Mouse (Mus musculus) layer of hippocampus, adult 11-12 months (tissue): Measurements from ENCODE around the gene Ier3.

Experiments
- DNase-seq: peaks from one replicate; pipeline ENCODE4 v3.0.0; 2022; ENCODE audit warnings: low spot score

Ier3 gene

DNA sequence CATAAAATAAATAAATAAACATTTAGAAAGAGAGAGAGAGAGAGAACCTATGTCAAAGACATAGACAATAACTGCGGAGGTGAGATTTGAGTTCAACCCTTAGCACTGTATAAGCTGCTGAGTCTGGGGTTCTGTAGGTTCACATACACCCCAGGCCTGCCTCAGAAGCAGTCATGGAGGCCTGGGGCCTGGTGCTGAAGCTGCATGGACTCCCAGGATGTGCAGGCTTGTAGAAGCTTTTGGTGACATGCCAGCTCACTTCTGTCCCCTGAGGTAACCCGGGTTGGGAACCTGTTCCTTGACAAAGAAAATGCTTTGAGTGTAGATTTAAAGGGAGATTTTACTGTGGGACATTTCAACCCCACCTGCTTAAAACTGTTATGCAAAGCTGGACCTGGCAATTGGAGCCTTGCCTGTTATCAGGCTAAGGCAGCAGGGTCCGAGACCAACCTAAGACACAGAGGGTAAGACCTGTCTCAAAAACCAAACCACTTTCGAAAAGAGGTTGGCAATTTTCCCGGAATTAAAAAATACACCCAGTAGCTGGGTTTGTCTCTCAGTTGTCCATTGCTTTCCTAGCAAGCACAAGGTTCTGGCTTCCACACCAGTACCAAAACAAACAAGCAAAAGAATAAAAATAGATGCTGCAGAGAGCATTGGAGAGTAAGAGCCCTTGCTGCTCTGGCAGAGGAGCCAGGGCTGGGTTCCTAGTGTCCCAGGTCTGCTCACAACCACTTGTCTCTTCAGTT, 10.4 kb upstream of the Ier3 start:
- no peak for DNase-seq

DNA sequence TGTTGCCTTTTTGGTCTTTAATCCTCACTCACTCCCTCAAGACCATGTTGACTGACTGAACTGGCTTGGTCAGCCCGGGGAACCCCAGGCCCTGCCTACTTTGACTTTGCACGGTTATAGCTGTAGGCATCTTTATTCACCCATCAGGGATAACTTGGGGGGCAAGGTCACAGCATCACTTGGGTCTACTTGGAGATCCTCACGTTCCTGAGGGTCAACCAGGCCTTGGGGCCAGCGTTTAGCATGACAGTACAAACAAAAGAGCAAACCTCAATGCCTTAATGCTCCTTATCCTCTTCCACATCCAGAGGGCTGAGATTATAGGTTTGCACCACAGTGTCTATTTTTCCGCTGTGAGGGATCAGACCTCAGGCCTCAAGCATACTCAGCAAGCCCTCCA, 9.2 kb upstream of the Ier3 start:
- no peak for DNase-seq

DNA sequence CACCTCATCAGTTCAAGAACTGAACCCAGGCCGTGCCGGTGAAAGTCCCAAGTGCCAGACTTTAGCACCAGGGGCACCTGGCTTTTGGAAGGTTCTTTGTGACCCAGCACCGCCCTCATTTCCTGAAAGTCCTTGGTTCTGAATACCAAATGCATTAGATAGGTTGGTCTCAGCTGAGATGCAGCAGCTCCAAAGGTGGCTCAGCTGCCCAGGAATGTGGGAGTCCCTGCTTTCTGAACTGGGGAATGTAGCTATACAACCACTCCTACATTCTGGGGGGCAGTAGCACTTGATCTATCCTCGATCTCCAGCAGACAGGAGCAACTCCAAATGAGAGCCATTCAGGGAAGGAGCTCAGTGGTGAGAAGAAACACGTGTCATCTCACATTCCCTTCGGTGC, 8.7 kb upstream of the Ier3 start:
- no peak for DNase-seq

DNA sequence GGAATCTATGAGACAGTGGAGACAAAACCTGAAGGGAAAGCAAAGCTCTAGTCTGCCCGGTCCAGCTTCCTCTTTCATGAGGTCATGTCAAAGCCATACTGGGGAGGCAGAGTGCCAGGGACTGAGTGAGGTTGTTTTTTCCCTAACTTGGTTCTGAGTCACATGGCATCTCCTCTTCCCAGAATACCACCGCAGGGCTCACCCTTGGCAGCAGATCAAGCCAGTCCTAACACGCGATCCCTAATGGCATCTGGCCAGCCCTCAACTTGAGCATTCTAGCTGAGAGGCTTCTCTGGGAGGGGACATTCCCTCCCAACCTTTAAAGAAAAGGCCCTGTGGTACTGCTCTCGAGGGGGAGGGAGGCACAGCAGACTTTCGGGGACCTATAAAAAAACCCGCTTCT, 8.2 kb upstream of the Ier3 start:
- DNase-seq = peak; percentile 85

DNA sequence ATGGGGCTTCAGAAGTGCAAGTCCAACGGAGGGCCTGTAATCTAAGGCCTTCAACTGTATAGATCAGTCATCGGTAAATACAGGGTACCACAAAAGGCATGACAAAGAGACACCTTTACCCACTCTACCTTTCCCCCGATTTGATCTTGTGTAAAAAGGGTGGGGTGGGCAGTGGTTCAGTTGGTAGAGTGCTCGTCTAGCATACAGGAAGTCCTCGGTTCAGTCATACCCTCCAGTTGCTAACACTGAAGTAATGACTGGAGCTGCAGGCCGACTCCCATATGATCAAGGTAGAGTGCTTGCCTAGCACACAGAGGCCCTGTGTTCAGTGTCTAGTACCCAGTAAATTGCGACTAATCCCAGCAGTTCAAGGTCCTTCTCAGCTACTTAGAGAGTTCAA, 7.8 kb upstream of the Ier3 start:
- DNase-seq = no peak

DNA sequence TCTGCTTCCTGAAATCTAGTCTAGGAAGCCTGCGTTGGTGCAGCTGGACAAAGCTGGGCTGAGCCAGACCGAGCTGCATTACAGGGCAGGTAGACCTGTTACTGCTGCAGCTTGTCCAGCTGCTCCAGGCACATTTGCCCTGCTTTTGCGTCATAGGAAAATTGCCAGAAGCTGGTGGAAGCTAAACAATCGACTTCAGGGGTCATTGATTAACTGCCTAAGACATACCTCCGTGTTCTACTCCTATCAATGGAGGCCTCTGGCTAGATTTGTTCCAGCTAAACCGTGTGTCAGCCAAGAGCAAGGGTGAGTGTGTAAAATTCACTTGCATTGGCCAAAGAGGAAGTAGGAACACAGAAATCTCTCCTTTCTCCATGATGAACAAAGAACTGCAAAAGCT, 6.8 kb upstream of the Ier3 start:
- no peak for DNase-seq

DNA sequence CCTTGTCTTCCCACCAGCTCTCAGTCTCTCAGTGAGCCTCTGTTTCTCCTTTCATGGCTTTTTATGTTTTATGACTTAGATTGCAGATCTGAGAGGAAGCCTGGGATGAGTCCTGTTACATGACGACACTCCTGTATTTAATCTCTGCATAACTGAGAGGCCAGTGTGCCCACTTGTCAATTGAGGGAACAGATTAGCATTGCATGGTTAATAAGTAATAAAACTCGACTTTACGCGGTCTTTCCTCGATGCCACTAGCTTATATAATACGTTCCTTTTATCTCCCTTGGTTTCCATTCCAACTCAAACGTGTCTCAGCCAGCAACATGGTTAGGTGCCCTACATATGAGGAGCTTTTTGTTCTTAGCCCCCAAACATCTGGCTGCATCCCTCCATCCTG, 5.6 kb upstream of the Ier3 start:
- no peak for DNase-seq

DNA sequence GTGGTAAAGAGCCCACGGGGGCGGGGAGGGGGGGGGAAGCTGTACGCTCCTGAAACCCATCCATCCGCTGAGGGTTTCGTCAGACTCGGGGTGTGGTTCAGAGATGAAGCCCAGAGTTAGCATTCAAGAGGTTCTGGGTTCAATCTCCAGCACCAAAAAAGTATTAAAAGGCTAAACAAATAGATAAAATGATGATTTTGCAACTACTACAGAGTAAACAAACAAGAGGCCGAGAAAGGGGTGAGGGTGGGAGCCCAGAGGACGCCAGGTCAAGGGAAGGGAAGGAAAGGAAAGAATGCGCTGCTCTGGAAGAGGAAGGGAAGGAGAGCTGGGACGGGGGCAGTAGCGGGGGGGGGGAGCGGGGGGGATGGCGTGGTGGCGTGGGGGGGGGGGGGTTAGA, 4.8 kb upstream of the Ier3 start:
- no peak for DNase-seq

DNA sequence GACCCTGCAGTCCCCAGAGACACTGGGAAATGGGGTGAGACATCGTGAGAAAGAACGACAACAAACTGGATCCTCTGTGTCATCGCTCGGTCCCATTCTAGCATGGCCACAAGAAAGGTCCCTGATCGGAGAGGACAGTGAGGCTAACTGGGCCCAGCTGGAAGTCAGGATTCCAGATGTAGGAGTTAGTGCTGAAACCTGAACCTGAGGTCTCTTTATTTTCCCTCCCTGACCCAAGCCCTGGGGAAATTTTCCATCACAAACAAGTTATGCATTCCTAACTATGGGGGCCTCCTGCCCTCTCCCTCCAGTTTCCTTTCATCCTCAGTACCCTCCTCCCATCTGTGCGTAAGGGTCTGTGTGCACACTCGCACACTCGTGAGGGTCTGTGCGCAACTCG, 4.3 kb upstream of the Ier3 start:
- DNase-seq = no peak

DNA sequence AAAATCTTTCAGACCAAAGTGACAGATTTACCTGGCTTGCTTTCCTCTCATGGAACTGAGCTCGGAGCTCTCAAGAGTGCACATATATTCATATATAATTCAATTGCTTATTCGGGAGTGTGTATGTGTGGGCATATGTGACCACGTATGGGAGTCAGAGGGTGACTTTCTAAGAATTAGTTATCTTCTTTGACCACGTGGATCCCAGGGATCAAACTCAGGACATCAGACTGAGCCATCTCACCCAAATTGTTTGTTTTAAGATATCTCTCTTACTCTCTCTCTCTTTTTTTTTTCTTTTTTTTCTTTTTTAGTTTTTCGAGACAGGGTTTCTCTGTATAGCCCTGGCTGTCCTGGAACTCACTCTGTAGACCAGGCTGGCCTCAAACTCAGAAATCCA, 1.4 kb upstream of the Ier3 start:
- no peak for DNase-seq

DNA sequence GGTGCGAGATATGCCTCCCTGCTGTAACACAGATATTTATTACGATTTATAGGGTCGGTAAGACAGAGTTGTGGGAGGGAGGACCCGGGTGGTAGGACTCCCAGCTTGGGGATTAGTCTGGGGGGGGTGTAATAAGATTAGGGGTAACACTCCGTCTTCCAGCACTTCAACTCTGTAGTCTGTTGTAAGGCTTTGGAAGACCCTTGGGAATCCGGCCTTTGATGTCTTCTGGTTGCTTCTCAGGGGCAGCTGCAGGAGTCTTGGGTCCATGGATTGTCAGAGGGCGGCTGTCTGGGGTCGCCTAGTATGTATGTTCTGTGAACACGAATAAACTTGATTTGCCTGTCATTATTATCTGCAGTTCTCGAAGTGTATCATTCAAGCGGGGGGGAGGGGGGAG, 1.1 kb downstream of the Ier3 start:
- no peak for DNase-seq

DNA sequence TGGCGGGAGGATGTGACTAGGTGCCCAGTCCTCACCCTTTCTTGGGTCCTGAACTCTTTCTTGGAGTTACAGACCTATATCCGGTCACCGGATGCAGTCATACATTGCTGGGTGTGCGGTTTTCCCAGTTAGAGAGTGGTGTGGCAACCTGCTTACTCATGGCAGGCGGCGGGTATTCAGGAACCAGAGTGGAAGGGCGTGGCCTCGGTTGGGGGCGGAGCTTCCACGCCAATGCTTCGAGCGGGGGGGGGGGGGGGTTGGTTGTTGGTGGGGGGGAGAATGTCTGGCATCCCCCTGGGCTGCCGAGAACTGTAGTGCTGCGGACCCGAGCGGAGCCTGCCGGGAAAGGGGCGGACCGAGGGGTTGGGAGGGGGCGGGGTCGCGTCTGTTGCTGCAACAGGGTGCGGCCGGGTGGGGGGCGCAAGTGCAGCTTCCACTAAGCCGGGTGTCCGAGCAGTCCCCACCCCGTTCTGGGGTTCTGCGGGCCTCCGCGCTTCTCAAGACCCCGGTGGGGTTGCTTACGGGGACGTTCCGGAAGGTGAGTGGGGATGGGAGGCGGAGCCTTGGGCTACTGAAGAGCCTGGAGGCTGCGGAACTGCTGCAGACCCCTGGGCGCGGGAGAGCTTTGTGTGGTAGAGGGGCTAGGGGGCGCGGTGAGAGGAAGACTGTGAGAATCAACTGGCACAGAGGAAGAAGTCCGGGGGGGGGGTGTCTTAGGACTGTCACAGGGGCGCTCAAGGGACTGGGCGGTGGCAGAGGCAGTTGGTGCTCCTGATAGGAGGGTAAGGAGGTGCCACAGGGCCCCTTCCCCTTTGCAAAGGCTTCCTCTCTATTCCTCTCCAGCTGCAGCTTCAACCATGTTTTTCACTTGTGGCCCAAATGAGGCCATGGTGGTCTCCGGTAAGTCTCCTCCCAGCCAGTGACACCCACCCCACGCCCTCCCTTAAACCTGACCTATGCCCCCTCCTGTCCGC, 1.8 kb downstream of the Ier3 start, which contains the start of gene Flot1:
TSS of gene Flot1 (plus strand) at position 267 of the 974 bp plus-strand sequence.
- DNase-seq = peak; percentile 84

DNA sequence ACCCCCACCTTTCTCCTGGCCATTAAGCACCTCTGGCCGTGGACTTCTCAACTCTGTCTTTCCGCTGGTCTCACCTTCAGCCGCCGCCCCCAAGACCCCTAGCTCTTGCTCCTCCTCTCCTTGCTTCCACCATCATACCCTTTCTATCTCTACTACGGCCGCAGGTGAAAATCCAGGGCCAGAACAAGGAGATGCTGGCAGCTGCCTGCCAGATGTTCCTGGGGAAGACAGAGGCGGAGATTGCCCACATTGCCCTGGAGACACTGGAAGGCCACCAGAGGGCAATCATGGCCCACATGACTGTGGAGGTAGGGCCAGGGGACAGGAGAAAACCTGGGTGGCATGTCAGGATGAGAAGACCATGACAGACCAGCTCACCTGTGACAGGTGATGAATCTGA, 2.9 kb downstream of the Ier3 start:
- no peak for DNase-seq

DNA sequence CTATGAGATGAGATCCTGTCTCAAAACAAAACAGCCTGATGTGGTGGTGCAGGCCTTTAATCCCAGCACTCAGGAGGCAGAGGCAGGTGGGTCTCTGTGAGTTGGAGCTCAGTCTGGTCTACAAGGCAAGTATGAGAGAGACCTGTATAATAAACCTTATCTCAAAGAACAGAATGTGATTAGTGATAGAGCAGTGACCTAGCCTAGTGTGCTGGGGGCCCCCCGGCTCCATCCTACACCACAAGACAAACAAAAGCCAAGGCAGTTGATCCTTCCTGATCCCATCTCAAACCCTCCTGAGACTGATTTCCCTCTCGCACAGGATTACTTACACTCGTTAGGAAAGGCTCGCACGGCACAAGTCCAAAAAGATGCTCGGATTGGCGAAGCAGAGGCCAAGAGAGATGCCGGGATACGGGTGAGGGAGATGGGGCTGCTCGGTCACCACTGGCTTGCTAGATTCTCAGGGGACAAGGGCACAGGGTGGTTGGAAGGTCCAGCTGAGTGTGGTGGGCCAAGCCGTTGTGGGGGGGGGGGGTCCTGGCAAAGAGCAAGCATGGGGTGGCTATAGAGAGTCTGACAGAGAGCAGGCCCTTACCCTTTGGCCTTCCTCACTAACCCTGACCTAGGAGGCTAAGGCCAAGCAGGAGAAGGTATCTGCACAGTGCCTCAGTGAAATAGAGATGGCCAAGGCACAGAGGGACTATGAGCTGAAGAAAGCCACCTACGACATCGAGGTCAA, 3.8 kb downstream of the Ier3 start:
- no peak for DNase-seq

DNA sequence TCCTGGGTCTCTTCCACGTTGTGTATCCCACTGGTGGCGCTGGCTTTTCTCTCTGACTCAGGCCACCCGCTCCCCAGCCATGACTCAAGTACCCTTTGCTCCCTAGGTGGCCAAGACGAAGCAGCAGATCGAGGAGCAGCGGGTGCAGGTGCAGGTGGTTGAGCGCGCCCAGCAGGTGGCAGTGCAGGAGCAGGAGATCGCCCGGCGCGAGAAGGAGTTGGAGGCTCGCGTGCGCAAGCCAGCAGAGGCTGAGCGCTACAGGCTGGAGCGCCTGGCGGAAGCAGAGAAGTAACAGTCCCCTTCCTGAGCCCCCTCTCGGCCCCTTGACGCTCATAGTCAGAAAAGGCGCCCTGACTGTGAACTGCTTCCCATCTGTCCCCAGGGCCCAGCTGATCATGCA, 8.3 kb downstream of the Ier3 start:
- peak; percentile 79 for DNase-seq

DNA sequence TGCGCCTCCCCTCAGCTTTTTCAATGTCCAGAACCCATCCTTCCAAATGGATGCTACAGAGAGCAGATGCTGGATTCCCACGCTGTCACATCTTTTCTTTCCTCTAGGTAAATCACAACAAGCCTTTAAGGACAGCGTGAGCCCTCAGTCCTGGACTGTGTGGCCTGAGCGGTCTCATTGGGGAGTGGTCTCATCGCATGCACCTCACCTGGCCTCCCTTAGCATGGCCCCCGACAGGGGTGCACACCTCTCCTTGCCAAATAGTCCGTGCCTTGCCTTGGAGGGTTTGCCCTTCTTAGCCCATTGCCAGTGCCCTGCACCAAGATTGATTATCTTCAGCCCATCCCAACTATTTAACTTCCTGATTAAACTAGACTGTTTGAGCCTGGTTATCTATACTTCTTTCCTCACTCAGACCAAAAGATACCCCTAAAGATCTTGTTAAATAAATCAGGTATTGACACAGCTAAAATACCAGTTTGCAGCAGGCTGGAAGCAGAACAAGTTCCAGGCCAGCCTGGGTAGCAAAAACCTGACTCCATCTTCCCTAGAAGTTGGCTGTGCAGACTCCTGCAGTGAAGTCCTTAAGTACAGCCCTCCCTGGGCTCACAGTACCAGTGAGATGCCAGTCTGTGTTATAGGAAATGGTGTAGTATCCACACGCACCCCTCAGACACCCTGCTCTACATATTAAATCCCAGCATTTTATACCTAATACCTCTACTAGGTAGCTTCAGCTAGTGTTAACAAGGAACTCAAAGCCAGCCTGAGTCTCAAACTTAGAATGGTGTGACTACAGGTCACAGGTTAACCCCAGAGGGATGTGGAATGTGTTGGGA, 11.1 kb downstream of the Ier3 start:
- DNase-seq = no peak

DNA sequence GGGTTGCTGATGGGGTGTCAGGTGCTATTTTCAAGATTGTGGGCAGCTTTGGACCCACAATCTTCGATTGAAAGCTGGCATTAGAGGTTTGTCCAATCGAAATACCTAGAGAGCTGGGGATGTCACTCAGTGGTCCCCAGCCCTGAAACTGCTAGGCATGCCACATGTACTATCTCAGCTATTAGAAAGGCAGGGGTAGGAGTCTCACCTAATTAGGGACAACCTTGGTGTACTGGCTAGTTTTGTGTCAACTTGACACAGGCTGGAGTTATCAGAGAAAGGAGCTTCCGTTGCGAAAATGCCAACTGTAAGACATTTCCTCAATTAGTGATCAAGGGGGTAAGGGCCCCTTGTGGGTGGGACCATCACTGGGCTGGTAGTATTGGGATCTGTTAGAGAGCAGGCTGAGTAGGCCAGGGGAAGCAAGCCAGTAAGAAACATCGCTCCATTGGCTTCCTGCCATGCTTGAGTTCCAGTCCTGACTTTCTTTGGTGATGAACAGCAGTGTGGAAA, 11.8 kb downstream of the Ier3 start:
- no peak for DNase-seq

DNA sequence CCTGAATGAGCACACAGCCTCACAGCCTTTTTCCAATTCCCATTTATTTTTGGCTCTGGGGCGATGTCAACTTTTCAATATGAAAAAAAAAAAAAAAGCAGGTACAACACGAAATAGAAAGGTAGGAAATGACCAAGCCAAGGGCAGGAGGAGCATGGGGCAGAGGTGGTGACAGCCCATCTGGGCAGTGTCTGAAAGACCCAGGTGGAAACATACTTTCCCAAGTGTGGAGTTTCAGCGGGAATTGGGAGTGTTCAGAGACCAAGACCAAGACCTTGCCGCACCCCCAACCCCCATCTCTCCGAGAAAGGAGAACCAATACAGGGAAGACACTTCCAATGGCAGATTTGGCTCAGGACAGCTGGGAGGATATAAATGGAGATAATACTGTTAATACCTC, 12.4 kb downstream of the Ier3 start:
- DNase-seq = no peak

DNA sequence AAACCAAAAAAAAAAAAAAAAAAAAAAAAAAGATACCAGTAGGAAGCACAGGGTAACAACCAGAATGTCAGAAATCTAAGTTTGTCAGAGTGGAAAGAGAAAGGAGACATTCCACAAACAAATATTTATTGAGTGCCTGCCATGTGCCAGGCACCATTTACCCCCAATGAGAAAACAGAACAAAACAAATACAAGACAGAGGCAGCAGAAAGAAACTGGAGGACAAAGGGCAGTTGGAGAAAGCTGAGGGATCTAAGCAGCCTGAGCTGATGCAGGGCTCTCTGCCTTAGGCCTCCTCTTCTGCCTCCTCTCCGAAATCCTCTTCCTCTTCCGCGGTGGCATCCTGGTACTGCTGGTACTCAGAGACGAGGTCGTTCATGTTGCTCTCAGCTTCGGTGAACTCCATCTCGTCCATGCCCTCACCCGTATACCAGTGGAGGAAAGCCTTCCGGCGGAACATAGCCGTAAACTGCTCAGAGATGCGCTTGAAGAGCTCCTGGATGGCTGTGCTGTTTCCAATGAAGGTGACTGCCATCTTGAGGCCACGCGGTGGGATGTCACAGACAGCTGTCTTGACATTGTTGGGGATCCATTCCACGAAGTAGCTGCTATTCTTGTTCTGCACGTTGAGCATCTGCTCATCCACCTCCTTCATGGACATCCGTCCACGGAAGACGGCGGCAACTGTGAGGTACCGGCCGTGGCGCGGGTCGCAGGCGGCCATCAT, 13.4 kb downstream of the Ier3 start:
- no peak for DNase-seq

DNA sequence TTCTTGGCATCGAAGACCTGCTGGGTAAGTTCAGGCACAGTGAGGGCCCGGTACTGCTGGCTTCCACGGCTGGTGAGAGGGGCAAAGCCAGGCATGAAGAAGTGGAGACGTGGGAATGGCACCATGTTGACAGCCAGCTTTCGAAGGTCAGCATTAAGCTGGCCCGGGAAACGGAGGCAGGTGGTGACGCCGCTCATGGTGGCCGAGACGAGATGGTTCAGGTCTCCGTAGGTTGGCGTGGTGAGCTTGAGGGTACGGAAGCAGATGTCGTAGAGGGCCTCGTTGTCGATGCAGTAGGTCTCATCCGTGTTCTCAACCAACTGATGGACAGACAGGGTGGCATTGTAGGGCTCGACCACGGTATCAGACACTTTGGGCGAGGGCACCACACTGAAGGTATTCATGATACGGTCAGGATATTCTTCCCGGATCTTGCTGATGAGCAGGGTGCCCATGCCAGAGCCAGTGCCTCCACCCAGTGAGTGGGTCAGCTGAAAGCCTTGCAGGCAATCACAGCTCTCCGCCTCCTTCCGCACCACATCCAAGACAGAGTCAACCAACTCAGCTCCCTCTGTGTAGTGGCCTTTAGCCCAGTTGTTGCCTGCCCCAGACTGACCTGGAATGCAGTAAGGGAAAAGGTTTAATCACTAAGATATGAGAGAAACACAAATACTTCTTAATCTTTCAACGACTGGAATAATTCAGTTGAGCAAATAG, 14.1 kb downstream of the Ier3 start:
- no peak for DNase-seq
